Mouse (Mus musculus) myocyte (in vitro differentiated cells): ENCODE results near the gene Ncbp1.

Source experiments
- MYOD1 ChIP-seq, 3 experiments: IDR thresholded peaks; one replicate each; pipeline ENCODE4 v1.6.1; 2011; ENCODE audit warnings: control low read depth in 2 of 3, low read depth in 2 of 3, mild to moderate bottlenecking in 2 of 3, moderate library complexity in 1 of 3; ENCODE audit not compliant: insufficient read length in 2 of 3, control insufficient read depth in 1 of 3
- POLR2A ChIP-seq: IDR thresholded peaks from one replicate; pipeline ENCODE4 v1.6.1; 2011; ENCODE audit warnings: low read depth, mild to moderate bottlenecking, control low read depth, moderate library complexity; ENCODE audit not compliant: insufficient read length
- SRF ChIP-seq: IDR thresholded peaks from one replicate; pipeline ENCODE4 v1.6.1; 2011; ENCODE audit warnings: low read depth; ENCODE audit not compliant: control insufficient read depth, insufficient read length

DNA sequence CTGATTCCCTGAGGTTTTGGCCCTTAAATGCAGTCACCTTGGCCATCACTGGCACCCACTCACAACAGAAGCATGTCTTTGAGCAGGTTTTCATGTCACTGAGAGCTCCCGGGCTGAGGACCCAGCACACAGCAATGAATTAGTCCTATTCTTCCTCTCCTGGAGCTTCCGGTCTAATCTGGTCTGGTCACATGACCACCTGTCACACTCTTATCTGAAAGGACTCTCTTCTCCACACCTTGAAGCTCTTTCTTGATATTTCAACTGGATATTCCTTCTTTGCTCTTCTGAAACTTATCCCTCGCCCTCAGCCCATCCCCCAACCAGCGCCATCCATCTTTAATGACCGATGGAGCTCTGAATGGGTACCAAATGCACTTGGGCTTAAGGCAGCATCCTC is 59.7 kb downstream of the Ncbp1 start:
- TF ChIP-seq POLR2A: no peak
- no peak for TF ChIP-seq MYOD1 (IDR thresholded peaks at IDR 0.05; ENCODE audit: control insufficient read depth in 1 of 3, insufficient read length in 2 of 3, low read depth in 2 of 3)
- no peak for TF ChIP-seq SRF
